ENCODE assay signal across 22 mouse cellular contexts in genomic region chr14:46639116-46639826, GRCm38 (mm10).
DNase-seq lines count a peak whose midpoint lies in the region; ATAC-seq and TF ChIP-seq lines count a peak whose summit lies in the region.
"Had no signal": no experiment of that assay in that cellular context is flagged by ENCODE, and none has a peak within 500 bp of the region (broad histone marks: within the 10 kb centered on the region; RNA-seq: fewer than 3 reads in every experiment).

No protein-coding gene starts in this region.

- TF ChIP-seq EP300 in stomach, postnatal 0 days (optimal IDR thresholded peaks at IDR 0.05) = no peak

- H3K9me3 ChIP-seq in forebrain, embryonic 13.5 days (replicated peaks) = no peaks in the 10 kb centered on the region; the same call in 1 of the 2 replicates
- no peaks in the 10 kb centered on the region for H3K9me3 ChIP-seq in limb, embryonic 11.5 days (ENCODE audit: control insufficient read depth, low read length)
- H3K9me3 ChIP-seq in stomach, postnatal 0 days (ENCODE audit: control insufficient read depth, low read length) = no peaks in the 10 kb centered on the region
- H3K9me3 ChIP-seq: embryonic facial prominence, embryonic 12.5 days; heart, embryonic 13.5 days; hindbrain, embryonic 12.5 days; limb, embryonic 13.5 days; liver, embryonic 12.5 days; midbrain, embryonic 13.5 days had no signal

- 3% methylated on average over 8 of the region's 8 CpGs for WGBS in forebrain, embryonic 13.5 days
- 36% methylated on average over 8 of the region's 8 CpGs for WGBS in limb, embryonic 11.5 days
- WGBS in stomach, postnatal 0 days = 40% methylated on average over 8 of the region's 8 CpGs

- ATAC-seq in forebrain, embryonic 13.5 days = peak; percentile 67; the same call in 1 of the 2 replicates
- ATAC-seq in limb, embryonic 11.5 days (ENCODE audit: insufficient number of reproducible peaks, low FRiP score, low TSS enrichment, low read depth) = no peak
- ATAC-seq in stomach, postnatal 0 days (ENCODE audit: low FRiP score, low TSS enrichment) = no peak
- ATAC-seq: liver, embryonic 12.5 days; midbrain, embryonic 13.5 days had no signal

- peak; percentile 18 for DNase-seq in embryo, embryonic 9.5 days (ENCODE audit: extremely low spot score)
- DNase-seq in embryo, embryonic 11 days = no peak
- DNase-seq in R1 (ENCODE audit: low read depth, low spot score) = peak; percentile 45
- peak; percentile 25 for DNase-seq in limb, embryonic 11.5 days (ENCODE audit: low spot score)
- no peak for DNase-seq in stomach, postnatal 0 days (ENCODE audit: low spot score)
- no peak for DNase-seq in urinary bladder, adult 18-20 months (ENCODE audit: low spot score in 2 of 2)
- DNase-seq in frontal cortex, postnatal 36 days (ENCODE audit: low spot score in 2 of 2) = no peak
- DNase-seq: adrenal gland, adult 2 months; cerebellum, adult 18-20 months; cerebellum, postnatal 36 days; kidney, adult 18-20 months; kidney, postnatal 14 days; lung, adult 18-20 months; right cerebral cortex, postnatal 4 days; thymus, postnatal 25 days had no signal

- peaks cover 7% of the 10 kb centered on the region; the same call in 1 of the 2 replicates for H3K4me1 ChIP-seq in forebrain, embryonic 13.5 days
- peaks cover 17% of the 10 kb centered on the region for H3K4me1 ChIP-seq in limb, embryonic 11.5 days (ENCODE audit: control insufficient read depth, insufficient read depth, low read length)
- H3K4me1 ChIP-seq in stomach, postnatal 0 days (replicated peaks; ENCODE audit: control insufficient read depth, insufficient read depth) = no peaks in the 10 kb centered on the region

- peaks cover 100% of the 10 kb centered on the region for H3K27me3 ChIP-seq in forebrain, embryonic 13.5 days
- no peaks in the 10 kb centered on the region for H3K27me3 ChIP-seq in limb, embryonic 11.5 days (ENCODE audit: control insufficient read depth, insufficient read depth, low read length)
- H3K27me3 ChIP-seq in stomach, postnatal 0 days (ENCODE audit: control insufficient read depth, insufficient read depth, low read length) = no peaks in the 10 kb centered on the region
- H3K27me3 ChIP-seq: embryonic facial prominence, embryonic 12.5 days; heart, embryonic 13.5 days had no signal

- H3K27ac ChIP-seq in forebrain, embryonic 13.5 days = no peak overlapping the region
- H3K27ac ChIP-seq in limb, embryonic 11.5 days (replicated peaks; ENCODE audit: low read depth, low read length) = no peak overlapping the region
- H3K27ac ChIP-seq in stomach, postnatal 0 days (replicated peaks) = no peak overlapping the region
- H3K27ac ChIP-seq: embryonic facial prominence, embryonic 12.5 days; heart, embryonic 13.5 days; hindbrain, embryonic 12.5 days; limb, embryonic 13.5 days; liver, embryonic 12.5 days; midbrain, embryonic 13.5 days had no signal

- no peak overlapping the region for H3K4me3 ChIP-seq in forebrain, embryonic 13.5 days
- no peak overlapping the region for H3K4me3 ChIP-seq in limb, embryonic 11.5 days (ENCODE audit: low read depth, low read length)
- no peak overlapping the region for H3K4me3 ChIP-seq in stomach, postnatal 0 days (ENCODE audit: low read depth, low read length)
- H3K4me3 ChIP-seq: embryonic facial prominence, embryonic 12.5 days; heart, embryonic 13.5 days; hindbrain, embryonic 12.5 days; limb, embryonic 13.5 days; liver, embryonic 12.5 days; midbrain, embryonic 13.5 days had no signal

- H3K9ac ChIP-seq in forebrain, embryonic 13.5 days = no peak overlapping the region
- no peak overlapping the region for H3K9ac ChIP-seq in limb, embryonic 11.5 days (ENCODE audit: low read length)
- no peak overlapping the region for H3K9ac ChIP-seq in stomach, postnatal 0 days (ENCODE audit: low read length)
- H3K9ac ChIP-seq: embryonic facial prominence, embryonic 12.5 days; heart, embryonic 13.5 days; hindbrain, embryonic 12.5 days; limb, embryonic 13.5 days; liver, embryonic 12.5 days; midbrain, embryonic 13.5 days had no signal

- no peak overlapping the region for H3K4me2 ChIP-seq in forebrain, embryonic 13.5 days
- H3K4me2 ChIP-seq in limb, embryonic 11.5 days (ENCODE audit: low read depth, severe bottlenecking) = no peak overlapping the region
- H3K4me2 ChIP-seq in stomach, postnatal 0 days (replicated peaks; ENCODE audit: low read depth) = no peak overlapping the region
- H3K4me2 ChIP-seq: embryonic facial prominence, embryonic 12.5 days; heart, embryonic 13.5 days; hindbrain, embryonic 12.5 days; limb, embryonic 13.5 days; liver, embryonic 12.5 days; midbrain, embryonic 13.5 days had no signal

- TF ChIP-seq CTCF in stomach, postnatal 0 days (IDR thresholded peaks at IDR 0.05; ENCODE audit: low read depth) = no peak

- H3K36me3 ChIP-seq in forebrain, embryonic 13.5 days (ENCODE audit: poor library complexity, severe bottlenecking) = no peaks in the 10 kb centered on the region
- no peaks in the 10 kb centered on the region for H3K36me3 ChIP-seq in limb, embryonic 11.5 days (ENCODE audit: control insufficient read depth, insufficient read depth, low read length)
- H3K36me3 ChIP-seq in stomach, postnatal 0 days (ENCODE audit: control insufficient read depth, insufficient read depth, low read length) = no peaks in the 10 kb centered on the region
- H3K36me3 ChIP-seq: embryonic facial prominence, embryonic 12.5 days; heart, embryonic 13.5 days; hindbrain, embryonic 12.5 days; limb, embryonic 13.5 days; liver, embryonic 12.5 days; midbrain, embryonic 13.5 days had no signal

Comparison
In these comparisons a context has a peak if more than half of its experiments do, and no peak if none do; other contexts are left out.
1. DNase-seq: peak in embryo, embryonic 9.5 days (single experiment), R1 (single experiment) and limb, embryonic 11.5 days (single experiment); none in embryo, embryonic 11 days (single experiment), stomach, postnatal 0 days (single experiment), urinary bladder, adult 18-20 months (0 of 2) and frontal cortex, postnatal 36 days (0 of 2).